Mouse (Mus musculus) midbrain, embryonic 14.5 days (tissue): Measurements from ENCODE around the gene Ttc39d. TPM values are rescaled to one million over a fixed set of nuclear protein-coding genes. Genes with fewer than 3 reads are reported as not detected.

Source experiments
- ATAC-seq: fragments of 200-750 bp; cut with Nextera tagmentation; 2 replicates; pipeline ENCODE4 v1.8.0; 2017; ENCODE audit warnings: moderate number of reproducible peaks, moderate library complexity; ENCODE audit not compliant: low FRiP score, low TSS enrichment
- DNase-seq: peaks from one replicate; pipeline ENCODE4 v3.0.0-alpha.2; 2015
- H3K27ac ChIP-seq: fragments of 300-500 bp; sonication (generic); replicated peaks from 2 replicates; pipeline ENCODE4 v1.5.1; 2014; ENCODE audit warnings: mild to moderate bottlenecking, low read depth, low read length, moderate library complexity
- H3K27me3 ChIP-seq: fragments of 300-500 bp; sonication (generic); 2 replicates; pipeline ENCODE4 v1.6.1; 2014; ENCODE audit warnings: low read length, control low read depth, mixed read lengths; ENCODE audit not compliant: control insufficient read depth, insufficient read depth
- H3K36me3 ChIP-seq: fragments of 300-500 bp; sonication (generic); 2 replicates; pipeline ENCODE4 v1.6.1; 2014; ENCODE audit warnings: low read length, control low read depth; ENCODE audit not compliant: control insufficient read depth, insufficient read depth
- H3K4me1 ChIP-seq: fragments of 300-500 bp; sonication (generic); 2 replicates; pipeline ENCODE4 v1.6.1; 2014; ENCODE audit warnings: mild to moderate bottlenecking, antibody characterized with exemption, low read length, control low read depth; ENCODE audit not compliant: control insufficient read depth, insufficient read depth
- H3K4me2 ChIP-seq: fragments of 300-500 bp; sonication (generic); 2 replicates; pipeline ENCODE4 v1.6.1; 2014; ENCODE audit warnings: mild to moderate bottlenecking, low read length, moderate library complexity
- H3K4me3 ChIP-seq: fragments of 300-500 bp; sonication (generic); replicated peaks from 2 replicates; pipeline ENCODE4 v1.5.1; 2014; ENCODE audit warnings: low read depth, low read length
- H3K9ac ChIP-seq: fragments of 300-500 bp; sonication (generic); replicated peaks from 2 replicates; pipeline ENCODE4 v1.6.1; 2014; ENCODE audit warnings: mild to moderate bottlenecking, low read length, moderate library complexity
- H3K9me3 ChIP-seq: fragments of 300-500 bp; sonication (generic); 2 replicates; pipeline ENCODE4 v1.6.1; 2016; ENCODE audit warnings: low read length, control low read depth, mixed read lengths; ENCODE audit not compliant: control insufficient read depth
- WGBS: fragments of 180-500 bp; shearing (Covaris S2); extraction: QIAGEN DNeasy Blood & Tissue Kit; methylation state at CpG from one replicate; pipeline ENCODE4 v1.1.7; 2014; 5-methylcytosine and 5-hydroxymethylcytosine counted together
- polyA plus RNA-seq: library from polyadenylated mRNA; unstranded; fragments of >200 nt; fragmentation: Nextera tagmentation; extraction: Ambion mirVana; gene quantifications from 2 replicates; pipeline ENCODE4 v1.2.1, GENCODE M21; 2014

Gene Ttc39d
- 0.11 TPM in 1 of 2 replicates, not detected in the other for polyA plus RNA-seq

DNA sequence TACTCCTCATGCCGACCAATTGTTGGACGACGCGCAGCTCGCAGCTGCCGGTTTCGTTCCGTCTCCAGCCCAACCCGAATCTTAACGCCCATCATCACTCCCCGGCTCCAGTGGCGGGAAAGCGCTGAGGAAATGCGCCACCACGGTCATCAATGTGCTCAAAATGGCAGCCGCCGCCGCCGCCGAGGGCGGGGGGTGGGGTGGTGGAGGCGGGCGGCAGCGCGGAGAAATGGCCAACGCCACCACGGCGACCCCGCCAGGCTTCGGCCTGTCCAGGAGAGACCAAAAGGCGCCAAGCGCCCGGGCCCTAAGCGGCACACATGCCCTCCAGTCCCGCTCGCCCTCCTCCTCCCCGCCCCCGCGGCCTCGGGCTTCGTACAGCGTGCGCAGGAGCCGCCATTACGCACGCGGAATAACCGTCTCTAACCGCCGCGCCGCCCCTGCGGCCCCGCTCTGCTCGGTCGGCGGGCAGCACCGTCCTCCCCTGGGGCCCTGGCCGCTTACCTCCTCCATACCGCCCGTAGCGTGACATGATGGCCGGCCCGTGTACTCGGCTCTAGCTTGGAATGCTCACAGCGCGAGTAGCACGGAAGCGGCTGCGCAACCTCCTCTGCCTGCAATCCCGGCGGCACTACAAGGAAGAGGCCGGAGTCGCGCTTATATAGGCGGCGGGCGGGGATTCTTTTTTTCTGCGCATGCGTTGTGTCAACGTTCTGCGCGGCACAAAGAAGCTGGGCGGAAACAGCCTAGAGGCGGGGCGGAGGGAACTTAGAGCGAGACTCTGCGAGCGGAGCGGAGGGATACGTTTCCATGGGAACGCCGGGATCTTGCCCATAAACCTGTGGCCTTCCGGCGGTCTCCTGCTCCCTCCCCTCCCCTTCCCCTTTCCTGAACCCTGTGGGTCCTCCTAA lies at the start of gene Ttc39d, which contains the start of gene Srsf7:
TSS of gene Ttc39d (plus strand) at position 790 of the 911 bp plus-strand sequence.
TSS of gene Srsf7 (minus strand) at position 637 of the 911 bp plus-strand sequence.
- peak; percentile 100 for DNase-seq
- H3K27ac ChIP-seq, result peak within 1 kb of the TSS; percentile 99
- peaks cover 9% of the 10 kb centered on the region for H3K4me1 ChIP-seq
- peaks cover 30% of the 10 kb centered on the region for H3K36me3 ChIP-seq
- H3K4me2 ChIP-seq, result peak within 1 kb of the TSS; percentile 93
- peak; percentile 93 for ATAC-seq
- H3K4me3 ChIP-seq, result peak within 1 kb of the TSS; percentile 89
- H3K9ac ChIP-seq, result peak within 1 kb of the TSS; percentile 98
- H3K27me3 ChIP-seq, result no peaks in the 10 kb centered on the region
- no peaks in the 10 kb centered on the region for H3K9me3 ChIP-seq
- under 1% methylated on average over 93 of the region's 95 CpGs for WGBS

DNA sequence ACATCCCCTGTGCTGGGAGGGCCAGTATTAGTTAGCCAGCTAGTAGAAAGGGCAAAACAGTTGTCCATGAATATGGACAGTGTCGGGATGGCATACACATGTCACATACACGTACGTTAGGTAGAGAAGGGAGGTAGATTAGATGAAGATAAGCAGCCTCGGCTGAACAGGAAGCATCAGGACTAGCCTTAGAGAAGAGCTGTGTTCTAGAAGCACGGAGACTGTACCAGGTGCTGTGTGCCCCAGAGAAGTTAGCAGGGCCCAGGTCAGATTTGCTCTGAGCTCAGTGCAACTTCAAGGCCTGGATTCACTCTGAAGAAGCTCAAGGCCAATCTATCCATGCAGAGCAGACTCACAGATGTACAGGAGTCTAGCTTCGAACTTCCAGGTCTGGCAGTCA lies 49.8 kb upstream of the Ttc39d start:
- Histone ChIP-seq H3K36me3 (no peaks in the 10 kb centered on the region), H3K27me3 (no peaks in the 10 kb centered on the region), H3K9ac (no peak overlapping the region), H3K4me1 (no peaks in the 10 kb centered on the region), H3K4me3 (no peak overlapping the region), H3K27ac (no peak overlapping the region), H3K9me3 (no peaks in the 10 kb centered on the region), H3K4me2 (no peak overlapping the region)
- DNase-seq (no peak), ATAC-seq (no peak)
- WGBS, result 93% methylated on average over 6 of the region's 6 CpGs

DNA sequence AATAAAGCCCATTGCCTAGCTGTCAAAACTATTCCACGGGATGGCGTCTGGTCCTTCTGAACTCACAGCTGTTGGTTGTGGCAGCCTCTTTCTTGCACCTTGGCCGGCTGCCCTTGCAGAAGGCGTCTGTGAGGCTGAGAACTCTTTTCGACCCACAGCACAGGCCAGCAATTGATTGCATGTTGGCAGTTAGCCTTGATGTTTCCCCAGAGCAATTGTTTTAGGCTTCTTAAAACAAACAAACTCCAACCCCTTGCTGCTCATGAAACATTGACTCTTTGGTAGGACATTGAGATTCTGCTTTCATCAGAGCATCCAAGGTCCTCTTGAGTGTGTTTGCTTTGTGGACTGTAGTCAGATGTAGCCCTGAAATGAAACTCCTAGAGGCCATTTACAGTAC lies 46.8 kb upstream of the Ttc39d start:
- no peaks in the 10 kb centered on the region for H3K9me3 ChIP-seq
- H3K36me3 ChIP-seq, result no peaks in the 10 kb centered on the region
- no peaks in the 10 kb centered on the region for H3K4me1 ChIP-seq
- H3K4me3 ChIP-seq, result no peak overlapping the region
- H3K27me3 ChIP-seq, result no peaks in the 10 kb centered on the region
- no peak overlapping the region for H3K4me2 ChIP-seq
- no peak overlapping the region for H3K27ac ChIP-seq
- WGBS, result 71% methylated on average over 5 of the region's 5 CpGs
- no peak overlapping the region for H3K9ac ChIP-seq
- DNase-seq (peak; percentile 52), ATAC-seq (no peak)

DNA sequence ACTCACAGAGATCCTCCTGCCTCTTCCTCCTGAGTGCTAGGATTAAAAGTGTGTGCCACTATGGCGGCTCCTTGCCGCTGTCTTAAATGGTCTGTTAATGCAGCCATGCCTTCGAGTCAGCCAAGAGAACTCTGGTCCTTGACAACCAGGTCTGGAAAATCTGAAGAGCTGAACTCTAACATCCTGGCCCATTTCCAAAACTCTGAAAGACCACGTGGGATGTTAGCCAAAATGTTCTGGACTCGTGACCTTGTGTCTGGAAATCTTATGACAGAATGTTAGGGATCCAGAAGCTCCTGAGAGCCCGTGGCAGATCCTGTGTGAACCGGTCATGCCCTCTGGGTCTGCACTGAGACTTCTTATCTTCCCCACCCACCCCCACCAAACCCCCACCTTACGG lies 43.3 kb upstream of the Ttc39d start:
- Histone ChIP-seq H3K4me3 (no peak overlapping the region), H3K9me3 (no peaks in the 10 kb centered on the region), H3K4me2 (no peak overlapping the region), H3K27ac (no peak overlapping the region), H3K27me3 (no peaks in the 10 kb centered on the region), H3K36me3 (no peaks in the 10 kb centered on the region), H3K4me1 (peaks cover 15% of the 10 kb centered on the region), H3K9ac (no peak overlapping the region)
- DNase-seq, result no peak
- no peak for ATAC-seq
- 89% methylated on average over 8 of the region's 8 CpGs for WGBS

DNA sequence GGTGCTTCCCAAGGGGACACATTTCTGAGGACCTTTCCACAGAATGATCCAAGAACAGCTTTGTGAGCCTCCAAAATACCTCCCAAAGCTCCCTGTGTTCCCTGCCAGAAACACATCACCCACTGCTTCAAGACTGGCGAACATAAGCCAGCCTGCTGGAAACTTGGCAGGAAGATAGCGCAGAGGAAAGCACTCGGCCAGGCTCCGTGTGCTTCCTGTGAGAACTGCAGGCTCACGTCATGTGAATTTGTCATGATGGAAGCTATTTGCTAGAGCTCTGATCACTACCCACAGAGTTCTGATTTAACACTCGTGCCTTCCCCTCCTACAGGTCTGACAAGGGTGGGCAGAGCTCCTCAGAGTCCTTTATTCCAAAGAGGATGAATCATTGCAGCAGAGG lies 41.5 kb upstream of the Ttc39d start:
- DNase-seq, result no peak
- WGBS, result 82% methylated on average over 6 of the region's 6 CpGs
- H3K27ac ChIP-seq, result no peak overlapping the region
- no peak overlapping the region for H3K4me2 ChIP-seq
- no peak overlapping the region for H3K4me3 ChIP-seq
- no peaks in the 10 kb centered on the region for H3K27me3 ChIP-seq
- no peaks in the 10 kb centered on the region for H3K9me3 ChIP-seq
- no peak for ATAC-seq
- peaks cover 16% of the 10 kb centered on the region for H3K4me1 ChIP-seq
- H3K36me3 ChIP-seq, result no peaks in the 10 kb centered on the region
- H3K9ac ChIP-seq, result no peak overlapping the region

DNA sequence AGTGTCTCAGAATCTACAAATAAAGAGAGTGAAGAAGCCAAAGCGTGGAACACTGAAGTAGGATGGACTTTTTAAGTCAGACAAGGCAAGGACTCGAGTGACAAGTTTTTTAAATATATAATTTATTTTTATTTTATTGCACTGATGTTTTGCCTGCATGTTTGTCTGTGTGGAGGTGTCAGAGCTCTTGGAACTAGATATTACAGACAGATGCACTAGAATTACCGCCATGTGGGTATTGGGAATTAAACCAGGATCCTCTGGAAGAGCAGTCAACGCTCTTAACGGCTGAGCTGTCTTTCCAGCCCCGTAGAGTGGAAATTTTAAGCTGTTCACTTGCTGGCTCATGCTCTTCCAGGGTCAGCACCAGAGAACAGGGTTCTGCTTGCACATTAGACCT lies 40.9 kb upstream of the Ttc39d start:
- Histone ChIP-seq H3K9me3 (no peaks in the 10 kb centered on the region), H3K27me3 (no peaks in the 10 kb centered on the region), H3K9ac (no peak overlapping the region), H3K4me1 (peaks cover 16% of the 10 kb centered on the region), H3K4me2 (no peak overlapping the region), H3K27ac (no peak overlapping the region), H3K36me3 (no peaks in the 10 kb centered on the region), H3K4me3 (no peak overlapping the region)
- 90% methylated on average over 6 of the region's 6 CpGs for WGBS
- no peak for DNase-seq
- no peak for ATAC-seq

DNA sequence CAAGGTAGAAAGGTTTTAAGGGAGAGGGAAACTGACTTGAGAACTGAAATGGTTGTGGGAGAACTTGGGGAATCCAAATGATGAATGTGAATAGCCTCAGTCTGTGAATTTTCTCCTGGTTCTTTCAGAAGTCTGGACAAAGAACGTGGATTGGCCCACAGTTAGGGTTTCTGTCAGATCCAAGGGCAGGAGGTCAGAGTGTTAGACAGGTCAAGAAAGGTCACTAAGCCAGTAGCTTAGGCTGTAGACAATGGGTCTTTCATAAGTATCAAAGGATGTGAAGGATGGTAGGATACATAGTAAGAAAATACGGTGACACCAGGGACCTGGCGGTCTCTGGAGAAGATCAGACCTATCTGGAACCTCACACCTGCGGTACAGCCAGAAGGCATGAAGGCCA lies 39.8 kb upstream of the Ttc39d start:
- Histone ChIP-seq H3K4me1 (peaks cover 16% of the 10 kb centered on the region), H3K27ac (peak overlapping the region; percentile 83), H3K9me3 (no peaks in the 10 kb centered on the region), H3K4me2 (no peak overlapping the region), H3K9ac (no peak overlapping the region), H3K27me3 (no peaks in the 10 kb centered on the region), H3K36me3 (no peaks in the 10 kb centered on the region), H3K4me3 (no peak overlapping the region)
- 57% methylated on average over 4 of the region's 4 CpGs for WGBS
- ATAC-seq (no peak), DNase-seq (no peak)

DNA sequence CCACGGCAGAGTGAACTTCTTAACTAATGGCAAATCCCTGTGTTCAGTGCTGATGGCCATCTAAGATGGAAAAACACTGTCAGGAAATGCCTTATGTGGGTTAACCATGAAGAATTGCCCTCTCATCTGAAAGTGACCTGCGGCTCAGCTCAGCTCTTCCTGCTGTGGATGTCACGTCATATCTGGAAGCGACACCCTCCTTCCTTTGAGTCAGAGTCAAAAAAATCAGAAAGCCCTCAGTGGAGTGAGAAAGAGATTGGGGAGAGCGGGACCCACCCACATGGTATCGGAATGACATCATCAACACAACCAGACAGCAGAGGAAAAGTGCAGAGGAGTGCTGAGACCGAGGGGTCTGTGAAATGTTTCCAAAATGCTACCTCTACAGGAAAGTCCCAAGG lies 39.4 kb upstream of the Ttc39d start:
- Histone ChIP-seq H3K9ac (no peak overlapping the region), H3K27ac (peak overlapping the region; percentile 83), H3K4me1 (peaks cover 16% of the 10 kb centered on the region), H3K27me3 (no peaks in the 10 kb centered on the region), H3K36me3 (no peaks in the 10 kb centered on the region), H3K4me2 (peak overlapping the region; percentile 47), H3K9me3 (no peaks in the 10 kb centered on the region), H3K4me3 (no peak overlapping the region)
- DNase-seq (peak; percentile 15), ATAC-seq (peak; percentile 38; the same call in 1 of the 2 replicates)
- 61% methylated on average over 7 of the region's 7 CpGs for WGBS
